Mouse (Mus musculus) CD4-positive naive resting alpha-beta T cell, adult 76 days (primary cell): ENCODE data around the gene Nmrk1. TPM values are rescaled to one million over a fixed set of nuclear protein-coding genes. Genes with fewer than 3 reads are reported as not detected.

Source experiments
- total RNA-seq: library from RNA; stranded (reverse); gene quantifications from one replicate; pipeline ENCODE4 v1.2.4, GENCODE M21; 2023

Gene Nmrk1
- total RNA-seq = 9.7 TPM

DNA sequence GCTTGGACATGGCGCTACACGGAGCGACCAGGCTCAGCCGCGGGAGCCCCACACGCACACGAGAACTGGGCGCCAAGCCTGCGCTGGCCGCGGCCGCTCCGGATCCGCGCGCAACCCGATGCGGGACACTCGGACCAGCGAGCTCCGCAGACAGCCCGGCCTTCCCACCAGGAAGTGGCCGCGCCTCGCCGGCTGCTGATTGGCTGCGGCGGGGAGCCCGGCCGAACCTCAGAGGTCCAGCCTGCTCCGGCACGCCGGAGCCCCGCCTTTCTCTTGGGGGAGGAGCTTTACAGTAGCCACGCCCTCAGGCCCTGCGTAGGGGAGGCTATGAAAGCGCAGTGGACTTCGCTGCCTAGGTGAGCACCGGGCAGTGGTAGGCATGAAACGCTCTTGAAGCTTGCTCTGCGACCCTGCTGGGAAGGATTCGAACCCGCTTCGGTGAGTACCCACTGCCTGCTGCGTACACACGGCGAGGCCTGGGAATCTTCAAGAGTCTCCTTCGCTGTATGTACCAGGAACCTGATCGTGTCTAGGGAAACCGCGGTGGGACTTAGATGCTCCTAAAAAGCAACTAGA lies at the start of gene Nmrk1, which contains the start of gene Ostf1:
TSS of gene Nmrk1 (plus strand) at position 307 of the 576 bp plus-strand sequence.
TSS of gene Ostf1 (minus strand) at position 180 of the 576 bp plus-strand sequence.

DNA sequence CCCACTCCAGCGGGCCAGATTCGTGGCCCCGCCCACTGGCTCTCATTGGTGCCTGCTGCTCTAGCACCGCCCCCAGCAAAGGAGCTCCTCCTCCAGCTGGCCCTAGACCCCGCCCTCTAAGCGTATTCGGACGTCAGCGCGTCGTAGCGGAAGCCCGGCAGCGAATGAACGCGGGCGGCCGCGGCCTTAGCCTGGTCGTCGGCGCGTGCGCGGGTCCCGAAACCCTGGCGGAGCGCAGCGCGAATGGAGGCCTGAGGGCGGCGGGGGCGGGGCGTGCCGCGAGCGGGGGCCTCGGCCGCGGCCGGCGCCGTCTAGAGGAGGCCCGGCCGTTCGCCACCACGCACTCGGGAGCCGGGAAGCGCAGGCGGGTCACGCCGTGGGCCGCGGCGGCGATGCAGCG lies 38.9 kb downstream of the Nmrk1 start, which contains the start of gene Carnmt1:
TSS of gene Carnmt1 (plus strand) at position 157 of the 400 bp plus-strand sequence.

Other genes with a start within 250 kb of the Nmrk1 start
- 87.4 TPM for gene Ostf1, start 127 bp upstream of the Nmrk1 start, total RNA-seq
- gene Carnmt1, start 38.8 kb downstream of the Nmrk1 start, total RNA-seq = 11.8 TPM
- gene D030056L22Rik, start 81.2 kb downstream of the Nmrk1 start, total RNA-seq = 9.7 TPM
- gene Trpm6, start 118.0 kb downstream of the Nmrk1 start, total RNA-seq = not detected